Mouse (Mus musculus) thymus, postnatal 36 days (tissue): ENCODE data around the gene Vwa7.
A peak's percentile ranks its signal among the peaks of the same experiment; 100 is the strongest.
"Not testable (repeated sequence)": the region's sequence is repeated elsewhere in the genome, so short reads cannot be mapped to it uniquely, and the experiment has no call there.

ENCODE experiments used
- DNase-seq, 2 experiments: peaks; one replicate each; pipeline ENCODE4 v3.0.0; 2022; ENCODE audit warnings: mixed read lengths in 2 of 2

Gene Vwa7

GRCm38 (mm10) chr17:35016376-35016775 is at the start of gene Vwa7:
Vwa7 (plus strand) TSS chr17:35016579.
- no peak for DNase-seq

DNA sequence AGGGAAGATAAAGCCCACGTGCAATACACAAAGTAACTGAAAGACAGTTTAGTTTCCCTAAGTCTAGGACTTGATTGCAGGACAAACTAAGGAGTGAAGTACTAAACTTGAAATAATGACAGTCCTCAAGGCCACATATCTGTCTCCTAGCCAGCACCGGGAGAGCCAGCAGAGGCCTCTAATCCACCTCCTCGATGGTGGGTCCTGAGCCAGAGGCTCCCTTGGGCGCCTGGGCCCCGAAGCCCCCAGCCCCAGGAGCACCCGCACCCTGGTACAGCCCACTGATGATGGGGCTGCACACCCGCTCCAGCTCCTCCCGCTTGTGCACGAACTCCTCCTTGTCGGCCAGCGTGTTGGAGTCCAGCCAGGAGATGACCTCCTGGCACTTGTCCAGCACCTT is 46.6 kb upstream of the Vwa7 start, which contains the start of gene Gm20481:
Gene Gm20481, plus strand, starts transcription at position 91 of the 400 bp plus-strand sequence.
- not testable (repeated sequence) for DNase-seq

- DNase-seq = not testable (repeated sequence)
Observed at GRCm38 (mm10) chr17:34970850-34971249, 45.5 kb upstream of the Vwa7 start.

DNA sequence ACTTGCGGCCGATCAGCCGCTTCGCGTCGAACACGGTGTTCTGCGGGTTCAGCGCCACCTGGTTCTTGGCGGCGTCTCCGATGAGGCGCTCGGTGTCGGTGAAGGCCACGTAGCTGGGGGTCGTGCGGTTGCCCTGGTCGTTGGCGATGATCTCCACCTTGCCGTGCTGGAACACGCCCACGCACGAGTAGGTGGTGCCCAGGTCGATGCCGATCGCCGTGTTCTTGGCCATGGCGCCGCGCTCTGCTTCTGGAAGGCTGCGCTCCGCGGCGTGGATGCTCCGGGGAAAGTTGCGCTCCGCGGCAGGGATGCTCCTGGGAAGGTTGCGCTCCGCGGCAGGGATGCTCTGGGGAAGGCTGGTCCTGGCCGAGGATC is 44.7 kb upstream of the Vwa7 start:
- DNase-seq = not testable (repeated sequence)

- DNase-seq = peak; percentile 64 to 65
Observed at GRCm38 (mm10) chr17:34972069-34972749, 44.2 kb upstream of the Vwa7 start, which contains the start of the genes Hspa1a and Hspa1l. Hspa1a (minus strand) TSS chr17:34972156. Hspa1l (plus strand) TSS chr17:34972703.

DNA sequence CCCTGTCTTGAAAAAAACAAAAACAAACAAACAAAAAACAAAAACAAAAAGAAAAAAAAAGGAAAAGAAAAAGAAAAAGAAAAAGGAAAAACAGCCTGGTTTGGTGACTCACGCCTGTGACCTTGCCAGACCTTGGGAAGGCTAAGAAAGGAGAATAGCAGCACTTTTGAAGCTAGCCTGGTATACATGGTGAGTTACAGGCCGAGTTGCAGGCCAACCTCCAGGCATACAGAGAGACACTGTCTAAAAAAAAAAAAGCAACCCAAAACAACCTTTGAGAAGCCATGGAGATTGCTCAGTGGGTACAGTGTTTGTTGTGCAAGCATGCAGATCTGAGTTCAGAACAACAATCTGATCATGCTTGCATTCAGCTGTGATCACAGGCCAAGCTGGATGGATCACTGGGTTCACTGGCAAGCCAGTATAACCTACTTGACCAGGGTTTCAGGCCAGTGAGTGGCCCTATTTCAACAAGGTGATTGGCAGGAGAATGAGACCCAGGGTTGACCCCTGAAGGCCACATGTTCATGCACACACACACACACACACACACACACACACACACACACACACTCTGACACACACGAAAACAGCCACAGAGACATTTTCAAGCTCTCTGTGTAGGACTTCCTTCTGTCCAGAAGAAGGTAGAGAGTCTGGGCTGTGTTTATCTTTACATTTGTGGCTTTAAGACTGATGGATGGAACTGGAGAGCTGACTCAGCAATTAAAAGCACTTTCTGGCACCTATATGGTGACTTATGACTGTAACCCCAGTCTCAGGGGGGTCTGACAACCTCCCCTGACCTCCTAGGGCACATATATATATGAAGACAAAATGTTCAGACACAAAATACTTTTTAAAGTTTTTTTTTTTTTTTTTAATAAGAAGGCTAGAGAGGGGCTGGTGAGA is 40.5 kb upstream of the Vwa7 start:
- DNase-seq = no peak

GRCm38 (mm10) chr17:34977000-34977399 is 39.4 kb upstream of the Vwa7 start:
- DNase-seq = no peak

DNA sequence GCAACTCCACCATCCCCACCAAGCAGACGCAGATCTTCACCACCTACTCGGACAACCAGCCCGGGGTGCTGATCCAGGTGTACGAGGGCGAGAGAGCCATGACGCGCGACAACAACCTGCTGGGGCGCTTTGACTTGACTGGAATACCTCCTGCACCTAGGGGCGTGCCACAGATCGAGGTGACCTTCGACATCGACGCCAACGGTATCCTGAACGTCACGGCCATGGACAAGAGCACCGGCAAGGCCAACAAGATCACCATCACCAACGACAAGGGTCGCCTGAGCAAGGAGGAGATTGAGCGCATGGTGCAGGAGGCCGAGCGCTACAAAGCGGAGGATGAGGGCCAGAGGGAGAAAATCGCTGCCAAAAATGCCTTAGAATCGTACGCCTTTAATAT is 38.1 kb upstream of the Vwa7 start:
- no peak for DNase-seq

DNA sequence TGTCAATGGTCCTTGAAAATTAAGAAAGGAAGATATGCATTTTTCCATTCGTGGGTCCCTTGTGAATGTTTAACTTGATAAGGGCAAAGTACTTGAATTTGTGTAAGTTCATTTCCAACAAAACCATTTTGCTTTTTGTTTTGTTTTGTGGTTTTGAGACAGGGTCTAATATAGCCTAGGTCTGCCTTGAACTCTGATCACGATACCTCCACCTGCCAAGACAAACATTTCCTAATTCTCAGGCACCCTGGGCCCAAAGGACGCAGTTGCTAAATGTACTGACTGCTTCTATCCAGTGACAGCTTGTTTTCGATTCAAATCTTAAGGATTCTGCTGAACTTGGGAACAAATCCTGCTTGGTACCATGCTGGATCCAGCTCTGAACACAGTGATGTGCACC is 36.7 kb upstream of the Vwa7 start:
- no peak for DNase-seq

GRCm38 (mm10) chr17:34980655-34981054 is 35.7 kb upstream of the Vwa7 start:
- no peak for DNase-seq

DNA sequence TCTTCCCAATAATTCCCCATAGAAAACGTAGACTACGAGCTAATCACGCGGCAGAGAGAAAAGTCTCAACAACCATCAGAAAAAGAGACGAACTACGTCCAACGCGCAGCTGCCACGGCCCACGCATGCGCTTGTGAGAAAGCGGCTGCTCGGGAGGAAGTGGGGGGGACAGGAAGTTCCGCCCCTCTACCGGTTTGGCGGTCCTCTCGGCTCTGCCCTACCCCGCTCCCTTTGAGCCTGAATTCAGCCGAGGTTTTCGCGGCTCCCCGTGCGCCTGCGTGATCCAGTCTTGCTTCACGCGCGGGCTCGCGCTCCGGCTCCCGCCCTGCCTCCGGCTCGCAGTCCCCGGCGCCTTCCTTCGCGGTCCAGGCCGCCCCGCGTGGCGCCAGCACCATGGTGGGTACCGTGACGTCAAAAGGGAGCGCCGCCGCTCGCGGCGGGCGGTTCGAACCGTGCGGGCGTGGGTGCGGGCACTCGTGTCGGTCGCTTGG is 34.6 kb upstream of the Vwa7 start, which contains the start of gene Lsm2:
Gene Lsm2, plus strand, starts transcription at position 173 of the 491 bp plus-strand sequence.
- DNase-seq = peak; percentile 91 to 93

DNA sequence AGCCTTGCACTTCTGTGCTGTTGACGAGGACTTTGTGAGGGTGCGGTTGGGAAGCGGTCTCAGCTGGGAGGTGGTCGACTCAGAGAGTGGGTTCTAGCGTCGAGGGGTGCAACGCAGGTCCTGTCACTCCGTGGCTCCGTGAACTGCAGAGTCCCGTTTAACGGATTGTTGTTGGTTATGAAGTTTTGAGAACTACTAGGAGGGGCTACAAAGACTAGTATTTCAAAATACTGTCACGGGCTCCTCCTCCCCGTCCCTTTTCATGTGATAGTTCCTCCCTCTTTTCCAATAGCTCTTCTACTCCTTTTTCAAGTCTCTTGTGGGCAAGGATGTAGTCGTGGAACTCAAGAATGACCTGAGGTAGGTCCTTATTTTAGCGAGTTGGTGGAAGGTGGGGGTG is 34.1 kb upstream of the Vwa7 start:
- no peak for DNase-seq

GRCm38 (mm10) chr17:34984218-34984617 is 32.2 kb upstream of the Vwa7 start:
- DNase-seq = no peak

DNA sequence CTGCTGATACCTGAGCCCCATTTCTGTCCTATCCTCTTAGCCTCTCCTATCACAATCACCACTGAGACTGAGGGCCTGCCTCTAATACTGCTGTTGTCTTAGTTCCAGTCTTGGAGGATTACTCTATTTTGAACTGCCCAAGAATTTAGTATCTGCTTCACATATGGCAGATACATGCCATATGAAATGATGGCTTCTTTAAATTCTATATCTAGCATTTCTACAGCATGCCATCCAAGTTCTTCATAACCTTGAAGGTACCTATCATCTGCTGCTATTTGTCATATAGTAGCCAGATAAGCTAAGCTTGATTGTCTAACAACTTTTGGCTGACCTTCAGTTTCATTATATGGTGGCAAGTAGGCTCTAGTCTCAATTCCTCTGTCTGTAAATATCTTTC is 21.6 kb upstream of the Vwa7 start:
- no peak for DNase-seq

DNA sequence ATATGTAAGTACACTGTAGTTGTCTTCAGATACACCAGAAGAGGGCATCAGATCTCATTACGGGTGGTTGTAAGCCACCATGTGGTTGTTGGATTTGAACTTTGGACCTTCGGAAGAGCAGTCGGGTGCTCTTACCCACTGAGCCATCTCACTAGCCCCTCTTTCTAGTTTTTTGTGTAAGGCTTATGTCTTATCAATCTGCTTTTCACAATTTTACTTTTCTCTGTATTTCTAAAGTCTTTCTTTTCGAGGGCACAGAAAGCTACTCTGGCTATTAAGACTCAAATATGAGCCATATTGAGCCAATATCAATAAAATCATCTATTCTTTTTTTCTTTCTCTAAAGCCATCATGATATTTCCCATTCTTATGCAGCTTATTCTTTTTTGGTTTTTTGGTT is 21.2 kb upstream of the Vwa7 start:
- not testable (repeated sequence) for DNase-seq

GRCm38 (mm10) chr17:34995927-34996326 is 20.5 kb upstream of the Vwa7 start:
- DNase-seq = not testable (repeated sequence)

DNA sequence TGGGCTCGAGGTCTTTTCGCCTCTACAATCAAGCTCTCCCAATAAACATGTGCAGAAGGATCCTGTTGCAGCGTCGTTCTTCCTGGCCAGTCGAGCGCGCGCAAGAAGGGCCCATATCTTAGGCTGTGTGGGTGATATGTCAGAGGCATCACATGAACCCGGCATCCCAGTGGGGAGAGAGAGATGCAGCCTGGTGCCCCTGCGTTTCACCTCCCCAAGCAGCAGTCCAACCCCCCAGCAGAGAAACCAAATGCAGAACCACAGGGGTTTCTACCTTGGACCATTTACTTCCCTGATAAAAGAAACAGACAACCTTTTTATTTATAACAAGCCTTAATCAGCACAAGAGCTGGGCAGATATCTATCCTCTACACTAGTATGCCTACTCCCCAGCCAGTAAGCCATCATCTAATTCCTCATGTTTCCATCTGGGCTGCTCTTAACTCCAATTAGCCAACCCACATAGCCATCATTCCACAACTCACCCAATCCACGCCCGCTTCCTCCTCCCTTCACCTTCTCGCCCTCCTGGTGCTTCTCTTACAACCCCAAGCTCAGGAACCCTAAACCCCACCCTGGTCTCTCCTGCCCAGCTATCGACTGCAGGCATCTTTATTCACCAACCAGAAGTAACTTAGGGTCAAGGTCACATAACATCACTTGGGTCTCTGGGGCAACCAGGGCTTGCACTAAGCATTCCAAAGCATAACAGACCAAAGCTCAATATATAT is 19.8 kb upstream of the Vwa7 start:
- no peak for DNase-seq

DNA sequence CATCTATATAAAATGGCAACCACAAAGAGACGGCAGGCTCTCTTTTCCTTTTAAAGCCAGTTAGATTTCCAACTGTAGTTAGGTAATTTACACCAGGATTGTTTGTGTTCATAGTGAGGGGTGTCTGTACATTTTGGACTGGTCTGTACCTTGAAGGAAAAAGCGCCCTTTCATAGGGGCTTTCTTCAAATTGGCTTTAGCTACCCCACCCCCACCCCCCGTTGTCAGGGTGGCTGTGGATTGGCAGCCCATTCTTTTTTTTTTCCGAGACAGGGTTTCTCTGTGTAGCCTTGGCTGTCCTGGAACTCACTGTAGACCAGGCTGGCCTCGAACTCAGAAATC is 19.3 kb upstream of the Vwa7 start:
- DNase-seq = no peak

DNA sequence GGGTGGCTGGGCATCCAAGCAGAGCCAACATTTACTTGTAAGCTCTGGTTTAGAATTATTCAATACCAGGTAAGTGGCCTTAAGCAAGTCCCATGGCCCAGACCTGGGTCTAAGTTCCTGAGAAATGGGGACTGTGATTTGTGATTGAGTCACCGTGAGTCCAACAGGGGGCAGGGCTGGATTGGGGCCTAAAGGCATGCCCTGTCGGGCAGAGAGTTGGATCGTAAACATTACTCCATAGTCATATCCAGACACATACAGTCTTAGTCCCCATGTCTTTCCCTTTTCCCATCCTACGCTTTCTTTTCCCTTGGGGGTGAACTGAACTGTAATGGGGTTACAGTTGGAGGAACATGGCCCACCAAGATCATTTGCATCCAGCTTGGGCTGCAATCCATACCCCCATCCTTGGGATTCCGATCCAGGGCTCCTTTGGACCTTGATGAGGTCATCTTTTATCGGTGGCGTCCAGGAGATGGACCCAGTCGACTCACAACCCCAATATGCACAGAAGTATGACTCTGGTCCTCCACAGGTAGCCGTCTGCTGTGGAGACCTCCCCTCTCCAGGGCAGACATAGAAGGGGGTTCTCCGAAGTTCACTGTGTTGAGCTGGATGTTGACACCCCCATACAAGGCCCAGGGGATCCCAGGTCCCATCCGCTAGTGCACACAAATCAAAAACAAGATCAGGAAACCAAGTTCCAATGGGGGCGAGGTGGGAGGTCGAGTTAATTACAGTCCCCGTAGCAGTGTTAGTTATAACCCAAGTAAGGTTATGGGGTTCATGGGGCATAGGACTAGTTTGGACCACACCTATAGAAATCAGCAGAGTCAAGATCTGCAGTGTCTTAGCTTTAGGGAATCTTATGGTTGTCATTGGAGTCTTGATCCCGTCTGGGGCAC is 17.6 kb upstream of the Vwa7 start:
- no peak for DNase-seq

DNA sequence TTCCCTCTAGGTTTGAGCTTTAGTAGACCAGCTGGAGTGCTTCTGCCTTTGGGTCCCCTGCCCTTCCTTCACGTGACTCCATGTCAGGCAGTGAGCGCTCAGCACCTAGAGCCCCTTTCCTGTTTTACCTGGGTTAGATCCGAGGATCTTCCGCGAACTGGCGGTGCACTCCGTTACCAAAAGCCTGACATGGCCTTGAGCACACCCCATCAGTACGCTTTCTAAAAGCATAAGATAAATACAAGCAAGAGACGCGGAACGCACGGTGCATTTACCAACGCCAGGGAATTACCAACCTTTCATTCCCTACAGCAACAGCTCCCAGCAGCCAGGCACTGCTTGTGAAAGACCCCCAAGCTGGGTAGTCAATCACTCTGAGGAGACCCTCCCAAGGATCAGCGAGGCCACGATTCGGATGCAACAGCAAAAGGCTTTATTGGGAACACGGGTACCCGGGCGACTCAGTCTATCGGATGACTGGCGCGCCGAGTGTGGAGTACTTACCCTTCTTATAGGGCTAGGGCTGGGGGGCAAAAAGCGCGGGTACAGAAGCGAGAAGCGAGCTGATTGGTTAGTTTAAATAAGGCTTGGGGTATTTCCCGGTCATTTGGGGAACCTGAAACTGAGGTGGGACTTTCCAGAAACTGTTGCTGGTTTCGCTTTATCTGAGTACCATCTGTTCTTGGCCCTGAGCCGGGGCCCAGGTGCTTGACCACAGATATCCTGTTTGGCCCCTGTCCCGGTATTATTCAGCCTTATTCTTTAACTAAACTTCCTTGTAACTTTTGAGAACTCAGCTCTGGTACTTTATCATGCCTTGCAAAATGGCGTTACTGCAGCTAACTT is 16.3 kb upstream of the Vwa7 start:
- peak; percentile 28 to 59 for DNase-seq
